Mouse (Mus musculus) MEL (cell line): ENCODE data around the gene Tango2. TPM values are rescaled to one million over a fixed set of nuclear protein-coding genes. Genes with fewer than 3 reads are reported as not detected.
A peak's percentile ranks its signal among the peaks of the same experiment; 100 is the strongest.

Source experiments
- DNase-seq: peaks from one replicate; pipeline ENCODE4 v3.0.0; 2011; ENCODE audit warnings: low read depth, low spot score
- H3K27ac ChIP-seq: 2 replicates; pipeline ENCODE4 v1.5.1; 2012; ENCODE audit warnings: low read depth, mild to moderate bottlenecking, control low read depth, low read length, moderate library complexity; ENCODE audit not compliant: control insufficient read depth
- H3K27me3 ChIP-seq, 2 experiments: fragments of 150-350 bp in 1 of 2; sonication (generic) in 1 of 2; 2 replicates each; pipeline ENCODE4 v1.6.1; 2012; ENCODE audit warnings: low read length in 2 of 2, mild to moderate bottlenecking in 2 of 2, improper control_type of control experiment in 1 of 2, moderate library complexity in 1 of 2; ENCODE audit not compliant: insufficient read depth in 2 of 2, control insufficient read depth in 1 of 2
- H3K36me3 ChIP-seq, 2 experiments: 2 replicates each; pipeline ENCODE4 v1.6.1; 2012 to 2014; ENCODE audit warnings: low read length in 2 of 2, improper control_type of control experiment in 1 of 2, inconsistent platforms in 1 of 2, mild to moderate bottlenecking in 1 of 2; ENCODE audit not compliant: insufficient read depth in 2 of 2, control insufficient read depth in 1 of 2
- H3K4me1 ChIP-seq, 2 experiments: fragments of 150-350 bp in 1 of 2; sonication (generic) in 1 of 2; 2 replicates each; pipeline ENCODE4 v1.6.1; 2012; ENCODE audit warnings: low read length in 2 of 2, improper control_type of control experiment in 1 of 2, mild to moderate bottlenecking in 1 of 2; ENCODE audit not compliant: insufficient read depth in 2 of 2, control insufficient read depth in 1 of 2
- H3K4me3 ChIP-seq, 2 experiments: fragments of 150-350 bp in 1 of 2; sonication (generic) in 1 of 2; 2 replicates each; pipeline ENCODE4 v1.5.1; 2012; ENCODE audit warnings: low read depth in 2 of 2, low read length in 2 of 2, mild to moderate bottlenecking in 2 of 2, moderate library complexity in 2 of 2, control low read depth in 1 of 2, improper control_type of control experiment in 1 of 2; ENCODE audit not compliant: control insufficient read depth in 1 of 2, insufficient read depth in 1 of 2
- H3K79me2 ChIP-seq: 2 replicates; pipeline ENCODE4 v1.6.1; 2012; ENCODE audit warnings: mild to moderate bottlenecking, low read length, moderate library complexity; ENCODE audit not compliant: control insufficient read depth, poor library complexity, insufficient read depth
- H3K9ac ChIP-seq: 2 replicates; pipeline ENCODE4 v1.6.1; 2012; ENCODE audit warnings: low read depth, mild to moderate bottlenecking, control low read depth, low read length, moderate library complexity; ENCODE audit not compliant: control insufficient read depth, poor library complexity, severe bottlenecking
- H3K9me3 ChIP-seq: fragments of 150-350 bp; sonication (generic); replicated peaks from 2 replicates; pipeline ENCODE4 v1.6.1; 2012; ENCODE audit warnings: mild to moderate bottlenecking, low read length, improper control_type of control experiment, moderate library complexity; ENCODE audit not compliant: insufficient read depth
- BHLHE40 ChIP-seq: IDR thresholded peaks from 2 replicates; pipeline ENCODE4 v1.6.1; 2012; ENCODE audit warnings: low read depth, mild to moderate bottlenecking, inconsistent platforms, low read length, improper control_type of control experiment, borderline replicate concordance
- CHD1 ChIP-seq: IDR thresholded peaks from 2 replicates; pipeline ENCODE4 v1.6.1; 2012; ENCODE audit warnings: low read depth, mild to moderate bottlenecking, inconsistent platforms, low read length, improper control_type of control experiment
- CHD2 ChIP-seq: IDR thresholded peaks from 2 replicates; pipeline ENCODE4 v1.6.1; 2011; ENCODE audit warnings: low read length, improper control_type of control experiment
- EP300 ChIP-seq, 2 experiments: IDR thresholded peaks; 2 replicates each; pipeline ENCODE4 v1.6.1; 2011; ENCODE audit warnings: improper control_type of control experiment in 2 of 2, low read length in 2 of 2, low read depth in 1 of 2, mild to moderate bottlenecking in 1 of 2
- ETS1 ChIP-seq: IDR thresholded peaks from 2 replicates; pipeline ENCODE4 v1.6.1; 2012; ENCODE audit warnings: low read depth, mild to moderate bottlenecking, inconsistent platforms, low read length, improper control_type of control experiment, moderate library complexity
- GATA1 ChIP-seq: IDR thresholded peaks from 2 replicates; pipeline ENCODE4 v1.6.1; 2011; ENCODE audit warnings: low read depth, low read length, improper control_type of control experiment
- HCFC1 ChIP-seq: IDR thresholded peaks from 2 replicates; pipeline ENCODE4 v1.6.1; 2012; ENCODE audit warnings: low read depth, mild to moderate bottlenecking, inconsistent platforms, low read length, improper control_type of control experiment, moderate library complexity
- JUND ChIP-seq: IDR thresholded peaks from 2 replicates; pipeline ENCODE4 v1.6.1; 2011; ENCODE audit warnings: low read depth, mild to moderate bottlenecking, improper control_type of control experiment, low read length
- KAT2A ChIP-seq: conservative IDR thresholded peaks from 2 replicates; pipeline ENCODE4 v1.6.1; 2012; ENCODE audit warnings: low read depth, low read length, improper control_type of control experiment, inconsistent platforms
- MAFK ChIP-seq: IDR thresholded peaks from 2 replicates; pipeline ENCODE4 v1.6.1; 2011; ENCODE audit warnings: low read depth, mild to moderate bottlenecking, low read length, improper control_type of control experiment, borderline replicate concordance
- MAX ChIP-seq: IDR thresholded peaks from 2 replicates; pipeline ENCODE4 v1.6.1; 2011; ENCODE audit warnings: low read length, improper control_type of control experiment
- MAZ ChIP-seq: IDR thresholded peaks from 2 replicates; pipeline ENCODE4 v1.6.1; 2012; ENCODE audit warnings: low read depth, mild to moderate bottlenecking, inconsistent platforms, low read length, improper control_type of control experiment
- MXI1 ChIP-seq: IDR thresholded peaks from 2 replicates; pipeline ENCODE4 v1.6.1; 2011; ENCODE audit warnings: mild to moderate bottlenecking, low read depth, low read length, improper control_type of control experiment
- MYB ChIP-seq: IDR thresholded peaks from 2 replicates; pipeline ENCODE4 v1.6.1; 2011; ENCODE audit warnings: mild to moderate bottlenecking, low read depth, low read length, improper control_type of control experiment
- MYC ChIP-seq: IDR thresholded peaks from 2 replicates; pipeline ENCODE4 v1.6.1; 2011; ENCODE audit warnings: low read depth, mild to moderate bottlenecking, low read length, improper control_type of control experiment, moderate library complexity
- NELFE ChIP-seq: IDR thresholded peaks from 2 replicates; pipeline ENCODE4 v1.6.1; 2011; ENCODE audit warnings: low read depth, low read length, improper control_type of control experiment
- NRF1 ChIP-seq: IDR thresholded peaks from 2 replicates; pipeline ENCODE4 v1.6.1; 2014; ENCODE audit warnings: low read depth, mild to moderate bottlenecking, inconsistent platforms, low read length, improper control_type of control experiment, moderate library complexity; ENCODE audit not compliant: poor library complexity, insufficient read depth, severe bottlenecking
- POLR2A ChIP-seq, 2 experiments: IDR thresholded peaks; 2 replicates each; pipeline ENCODE4 v1.6.1; 2011 to 2012; ENCODE audit warnings: low read length in 2 of 2, mild to moderate bottlenecking in 2 of 2, control low read depth in 1 of 2, improper control_type of control experiment in 1 of 2, low read depth in 1 of 2, moderate library complexity in 1 of 2; ENCODE audit not compliant: control insufficient read depth in 1 of 2, insufficient read depth in 1 of 2, poor library complexity in 1 of 2
- POLR2AphosphoS2 ChIP-seq: IDR thresholded peaks from 2 replicates; pipeline ENCODE4 v1.6.1; 2011; ENCODE audit warnings: low read length, improper control_type of control experiment
- POLR2AphosphoS5 ChIP-seq: IDR thresholded peaks from 2 replicates; pipeline ENCODE4 v1.6.1; 2012; ENCODE audit warnings: low read depth, borderline replicate concordance, mild to moderate bottlenecking, inconsistent platforms, low read length, moderate library complexity, mixed read lengths
- RAD21 ChIP-seq: IDR thresholded peaks from 2 replicates; pipeline ENCODE4 v1.6.1; 2011; ENCODE audit warnings: mild to moderate bottlenecking, low read depth, low read length, improper control_type of control experiment
- SIN3A ChIP-seq: IDR thresholded peaks from 2 replicates; pipeline ENCODE4 v1.6.1; 2012; ENCODE audit warnings: low read length, improper control_type of control experiment, inconsistent platforms
- SMC3 ChIP-seq: IDR thresholded peaks from 2 replicates; pipeline ENCODE4 v1.6.1; 2011; ENCODE audit warnings: low read depth, low read length, improper control_type of control experiment
- TAL1 ChIP-seq: IDR thresholded peaks from 2 replicates; pipeline ENCODE4 v1.6.1; 2012; ENCODE audit warnings: mild to moderate bottlenecking, inconsistent platforms, low read length, moderate library complexity, mixed read lengths
- TBP ChIP-seq: IDR thresholded peaks from 2 replicates; pipeline ENCODE4 v1.8.0; 2011; ENCODE audit warnings: low read depth, low read length, improper control_type of control experiment
- TCF12 ChIP-seq: IDR thresholded peaks from 2 replicates; pipeline ENCODE4 v1.6.1; 2014; ENCODE audit warnings: low read depth, mild to moderate bottlenecking, inconsistent platforms, low read length, improper control_type of control experiment, moderate library complexity
- UBTF ChIP-seq: IDR thresholded peaks from 2 replicates; pipeline ENCODE4 v1.6.1; 2012; ENCODE audit warnings: low read depth, mild to moderate bottlenecking, inconsistent platforms, low read length, improper control_type of control experiment, moderate library complexity, borderline replicate concordance; ENCODE audit not compliant: insufficient read depth
- USF2 ChIP-seq, 2 experiments: IDR thresholded peaks; 2 replicates each; pipeline ENCODE4 v1.6.1; 2011 to 2012; ENCODE audit warnings: improper control_type of control experiment in 2 of 2, low read length in 2 of 2, borderline replicate concordance in 1 of 2, inconsistent platforms in 1 of 2, low read depth in 1 of 2, mild to moderate bottlenecking in 1 of 2; ENCODE audit not compliant: insufficient read depth in 1 of 2
- ZC3H11A ChIP-seq: IDR thresholded peaks from 2 replicates; pipeline ENCODE4 v1.6.1; 2012; ENCODE audit warnings: low read depth, mild to moderate bottlenecking, inconsistent platforms, low read length, improper control_type of control experiment
- ZKSCAN1 ChIP-seq: IDR thresholded peaks from 2 replicates; pipeline ENCODE4 v1.6.1; 2012; ENCODE audit warnings: low read depth, mild to moderate bottlenecking, inconsistent platforms, low read length, improper control_type of control experiment, moderate library complexity
- ZNF384 ChIP-seq: IDR thresholded peaks from 2 replicates; pipeline ENCODE4 v1.6.1; 2012; ENCODE audit warnings: low read depth, mild to moderate bottlenecking, inconsistent platforms, low read length, improper control_type of control experiment
- polyA plus RNA-seq, 2 experiments: library from polyadenylated mRNA; stranded (reverse) in 1 of 2; unstranded in 1 of 2; fragments of >175 nt in 1 of 2; fragments of >200 nt in 1 of 2; gene quantifications; 2 replicates each; pipeline versions ENCODE4 v1.2.1 to v1.2.4; 2012; ENCODE audit warnings: low replicate concordance in 2 of 2, low read depth in 1 of 2; ENCODE audit not compliant: insufficient read length in 2 of 2, insufficient read depth in 1 of 2, missing spikeins in 1 of 2
- total RNA-seq: library from RNA; depleted of rRNA; stranded (reverse); fragments of 300-350 nt; gene quantifications from 2 replicates; pipeline ENCODE4 v1.2.3, GENCODE M21; 2012

Tango2 gene
- total and polyA plus RNA-seq, 3 experiments, result 55.9 to 98.3 TPM; not detected in 1

GRCm38 (mm10) chr16:18378489-18378888, 30.6 kb upstream of the Tango2 start:
- H3K36me3 ChIP-seq, result peaks cover 0 to 11% of the 10 kb centered on the region in 2 experiments; a peak in 2 of 4 replicates
- H3K27ac ChIP-seq, result no peak overlapping the region
- no peaks in the 10 kb centered on the region for H3K79me2 ChIP-seq
- no peaks in the 10 kb centered on the region for H3K9me3 ChIP-seq
- H3K4me3 ChIP-seq, result no peak overlapping the region
- TF ChIP-seq KAT2A (no peak), USF2 (IDR thresholded peaks at IDR 0.05; ENCODE audit: borderline replicate concordance in 1 of 2, insufficient read depth in 1 of 2, low read depth in 1 of 2, low read length in 2 of 2) (no peak), EP300 (IDR thresholded peaks at IDR 0.05; ENCODE audit: low read depth in 1 of 2, low read length in 2 of 2) (no peak), TCF12 (no peak), HCFC1 (no peak), POLR2A (IDR thresholded peaks at IDR 0.05; ENCODE audit: control insufficient read depth in 1 of 2, insufficient read depth in 1 of 2, low read depth in 1 of 2, low read length in 2 of 2, poor library complexity in 1 of 2) (no peak), POLR2AphosphoS2 (no peak), GATA1 (no peak), SIN3A (no peak)
- no peak overlapping the region for H3K9ac ChIP-seq
- DNase-seq, result no peak
- peaks cover 6 to 14% of the 10 kb centered on the region in 2 experiments; a peak in 3 of 4 replicates for H3K4me1 ChIP-seq
- H3K27me3 ChIP-seq, result no peaks in the 10 kb centered on the region

- peaks cover 6 to 14% of the 10 kb centered on the region in 2 experiments; a peak in 3 of 4 replicates for H3K4me1 ChIP-seq
- no peaks in the 10 kb centered on the region for H3K9me3 ChIP-seq
- no peak overlapping the region for H3K4me3 ChIP-seq
- H3K9ac ChIP-seq, result peak overlapping the region; percentile 32
- peak; percentile 71 for DNase-seq
- H3K27ac ChIP-seq, result peak overlapping the region; percentile 71
- peaks cover 0 to 11% of the 10 kb centered on the region in 2 experiments; a peak in 2 of 4 replicates for H3K36me3 ChIP-seq
- no peaks in the 10 kb centered on the region for H3K27me3 ChIP-seq
- H3K79me2 ChIP-seq, result no peaks in the 10 kb centered on the region
- TF ChIP-seq POLR2A (IDR thresholded peaks at IDR 0.05; ENCODE audit: control insufficient read depth in 1 of 2, insufficient read depth in 1 of 2, low read depth in 1 of 2, low read length in 2 of 2, poor library complexity in 1 of 2) (peak in 1 of 2 experiments; percentile 34; a peak in 1 of 4 replicates), SIN3A (no peak), CHD2 (no peak), TCF12 (no peak), POLR2AphosphoS5 (no peak), NRF1 (no peak), NELFE (no peak), KAT2A (no peak), SMC3 (no peak), USF2 (IDR thresholded peaks at IDR 0.05; ENCODE audit: borderline replicate concordance in 1 of 2, insufficient read depth in 1 of 2, low read depth in 1 of 2, low read length in 2 of 2) (peak; percentile 21 to 64; a peak in 3 of 4 replicates), GATA1 (peak; percentile 48; the same call in 1 of the 2 replicates), TAL1 (no peak), ZNF384 (no peak), BHLHE40 (no peak; the same call in 1 of the 2 replicates), TBP (peak; percentile 40; the same call in 1 of the 2 replicates), RAD21 (no peak), MAFK (no peak), MAZ (no peak), ETS1 (peak; percentile 33; the same call in 1 of the 2 replicates), MYC (no peak), CHD1 (no peak), ZKSCAN1 (no peak), MXI1 (no peak), JUND (no peak), UBTF (no peak), MAX (no peak), ZC3H11A (no peak), MYB (no peak)
Observed at GRCm38 (mm10) chr16:18377203-18377602, 29.3 kb upstream of the Tango2 start.
